Mouse (Mus musculus) spleen, adult 2 months (tissue): ENCODE results near the gene Fam124b.

Source experiments
- CTCF ChIP-seq: fragments of 200-500 bp; IDR thresholded peaks from 2 replicates; pipeline ENCODE4 v1.5.1; 2011; ENCODE audit warnings: mild to moderate bottlenecking, inconsistent platforms; ENCODE audit not compliant: insufficient read depth, insufficient read length, insufficient replicate concordance; ENCODE audit errors: extremely low read depth
- POLR2A ChIP-seq: fragments of 200-500 bp; IDR thresholded peaks from 2 replicates; pipeline ENCODE4 v1.6.1; 2011; ENCODE audit warnings: low read depth, low read length, inconsistent platforms

GRCm38 (mm10) chr1:80159586-80159985 lies 58.7 kb downstream of the Fam124b start:
- TF ChIP-seq CTCF (no peak), POLR2A (no peak)
